Mouse (Mus musculus) megakaryocyte, embryonic 14.5 days (primary cell): ENCODE results near the gene Tcf25.

Source experiments
- FLI1 ChIP-seq: IDR thresholded peaks from 2 replicates; pipeline ENCODE4 v1.6.1; 2012; ENCODE audit warnings: low read length, inconsistent platforms, mixed read lengths
- GATA1 ChIP-seq: IDR thresholded peaks from 3 replicates; pipeline ENCODE4 v1.6.1; 2012; ENCODE audit warnings: mixed read lengths, low read length, inconsistent platforms, borderline replicate concordance

DNA sequence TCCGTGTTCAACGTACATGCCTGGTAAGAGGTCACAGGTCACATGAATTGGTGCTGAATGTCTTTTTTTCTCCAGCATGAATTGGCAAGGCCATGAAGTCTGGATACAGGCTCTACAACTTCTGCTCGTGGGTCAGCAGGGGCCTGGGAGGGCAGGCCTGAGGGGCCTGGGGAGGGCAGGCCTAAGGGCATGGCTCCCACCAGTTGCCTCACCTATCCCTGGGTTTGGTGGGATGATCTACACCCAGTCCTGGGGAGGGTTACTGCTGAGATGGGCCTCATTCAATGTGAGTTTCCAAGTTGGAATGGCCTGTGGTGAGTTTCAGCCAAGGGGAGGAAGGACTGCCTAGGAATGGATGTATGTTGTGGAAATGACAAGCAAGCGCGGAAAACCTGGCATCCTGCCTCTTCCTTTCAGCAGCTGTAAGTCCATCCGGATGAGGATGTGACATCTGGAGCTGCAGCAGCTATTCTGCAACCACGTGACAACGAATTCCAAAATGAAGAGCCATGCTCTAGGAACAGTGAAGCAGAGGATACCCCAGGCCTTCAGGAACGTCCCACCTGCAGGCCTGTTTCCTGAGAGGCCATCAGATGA is 29.3 kb downstream of the Tcf25 start:
- TF ChIP-seq GATA1 (no peak), FLI1 (no peak)
